Mouse (Mus musculus) intestine, embryonic 15.5 days (tissue): ENCODE results near the gene Kat2b. TPM values are rescaled to one million over a fixed set of nuclear protein-coding genes. Genes with fewer than 3 reads are reported as not detected.
"Not testable (repeated sequence)": the region's sequence is repeated elsewhere in the genome, so short reads cannot be mapped to it uniquely, and the experiment has no call there.

Experiments
- ATAC-seq: fragments of 200-750 bp; cut with Nextera tagmentation; 2 replicates; pipeline ENCODE4 v1.8.0; 2017; ENCODE audit warnings: moderate TSS enrichment, moderate library complexity
- H3K27ac ChIP-seq: fragments of 300-500 bp; sonication (generic); 2 replicates; pipeline ENCODE4 v1.5.1; 2015; ENCODE audit warnings: mild to moderate bottlenecking, inconsistent platforms
- H3K27me3 ChIP-seq: fragments of 300-500 bp; sonication (generic); replicated peaks from 2 replicates; pipeline ENCODE4 v1.6.1; 2015; ENCODE audit warnings: inconsistent platforms
- H3K36me3 ChIP-seq: fragments of 300-500 bp; sonication (generic); 2 replicates; pipeline ENCODE4 v1.6.1; 2015; ENCODE audit warnings: inconsistent platforms
- H3K4me1 ChIP-seq: fragments of 300-500 bp; sonication (generic); replicated peaks from 2 replicates; pipeline ENCODE4 v1.6.1; 2015; ENCODE audit warnings: inconsistent platforms
- H3K4me2 ChIP-seq: fragments of 300-500 bp; sonication (generic); replicated peaks from 2 replicates; pipeline ENCODE4 v1.6.1; 2015; ENCODE audit warnings: mild to moderate bottlenecking, inconsistent platforms
- H3K4me3 ChIP-seq: fragments of 300-500 bp; sonication (generic); replicated peaks from 2 replicates; pipeline ENCODE4 v1.5.1; 2015; ENCODE audit warnings: inconsistent platforms
- H3K9ac ChIP-seq: fragments of 300-500 bp; sonication (generic); 2 replicates; pipeline ENCODE4 v1.6.1; 2015; ENCODE audit warnings: inconsistent platforms
- H3K9me3 ChIP-seq: fragments of 300-500 bp; sonication (generic); 2 replicates; pipeline ENCODE4 v1.6.1; 2016; ENCODE audit warnings: inconsistent platforms
- WGBS: fragments of 180-500 bp; shearing (Covaris S2); methylation state at CpG from one replicate; pipeline ENCODE4 v1.1.7; 2015; 5-methylcytosine and 5-hydroxymethylcytosine counted together
- polyA plus RNA-seq: library from polyadenylated mRNA; unstranded; fragments of >200 nt; fragmentation: Nextera tagmentation; extraction: Ambion mirVana; gene quantifications from 2 replicates; pipeline ENCODE4 v1.2.1, GENCODE M21; 2015

Gene Kat2b
- 3.7 and 4.3 TPM in 2 replicates for polyA plus RNA-seq

- Histone ChIP-seq H3K9me3 (no peaks in the 10 kb centered on the region), H3K36me3 (no peaks in the 10 kb centered on the region), H3K27ac (peak within 1 kb of the TSS; percentile 97), H3K27me3 (no peaks in the 10 kb centered on the region), H3K4me3 (peak within 1 kb of the TSS; percentile 84), H3K9ac (peak within 1 kb of the TSS; percentile 87), H3K4me2 (peak within 1 kb of the TSS; percentile 86), H3K4me1 (peaks cover 13% of the 10 kb centered on the region)
- no peak for ATAC-seq
- WGBS, result 2% methylated on average over 20 of the region's 20 CpGs
Measured at GRCm38 (mm10) chr17:53566161-53566918, at the start of gene Kat2b. Gene Kat2b (plus strand): TSS chr17:53566861.

GRCm38 (mm10) chr17:53519364-53519763, 47.3 kb upstream of the Kat2b start:
- Histone ChIP-seq H3K27me3 (no peaks in the 10 kb centered on the region), H3K4me1 (no peaks in the 10 kb centered on the region), H3K36me3 (peaks cover 4% of the 10 kb centered on the region; the same call in 1 of the 2 replicates), H3K27ac (no peak overlapping the region), H3K4me3 (no peak overlapping the region), H3K9me3 (no peaks in the 10 kb centered on the region), H3K4me2 (no peak overlapping the region), H3K9ac (no peak overlapping the region)
- ATAC-seq, result no peak

- H3K4me1 ChIP-seq, result no peaks in the 10 kb centered on the region
- ATAC-seq, result no peak
- no peak overlapping the region for H3K4me2 ChIP-seq
- peaks cover 4% of the 10 kb centered on the region; the same call in 1 of the 2 replicates for H3K36me3 ChIP-seq
- no peaks in the 10 kb centered on the region for H3K27me3 ChIP-seq
- no peak overlapping the region for H3K27ac ChIP-seq
- no peak overlapping the region for H3K9ac ChIP-seq
- H3K9me3 ChIP-seq, result no peaks in the 10 kb centered on the region
- no peak overlapping the region for H3K4me3 ChIP-seq
Measured at GRCm38 (mm10) chr17:53520509-53520908, 46.2 kb upstream of the Kat2b start.

- Histone ChIP-seq H3K4me3 (no peak overlapping the region), H3K9me3 (no peaks in the 10 kb centered on the region), H3K9ac (no peak overlapping the region), H3K4me2 (no peak overlapping the region), H3K27me3 (no peaks in the 10 kb centered on the region), H3K36me3 (no peaks in the 10 kb centered on the region), H3K4me1 (no peaks in the 10 kb centered on the region), H3K27ac (no peak overlapping the region)
- WGBS, result 65% methylated on average over 2 of the region's 2 CpGs
- no peak for ATAC-seq
Measured at GRCm38 (mm10) chr17:53528034-53528433, 38.6 kb upstream of the Kat2b start.

GRCm38 (mm10) chr17:53531160-53531559, 35.5 kb upstream of the Kat2b start:
- H3K9ac ChIP-seq, result no peak overlapping the region
- no peaks in the 10 kb centered on the region for H3K36me3 ChIP-seq
- H3K4me3 ChIP-seq, result no peak overlapping the region
- H3K4me2 ChIP-seq, result no peak overlapping the region
- no peak for ATAC-seq
- no peaks in the 10 kb centered on the region for H3K9me3 ChIP-seq
- no peak overlapping the region for H3K27ac ChIP-seq
- no peaks in the 10 kb centered on the region for H3K4me1 ChIP-seq
- H3K27me3 ChIP-seq, result no peaks in the 10 kb centered on the region
- 59% methylated on average over 2 of the region's 2 CpGs for WGBS

- Histone ChIP-seq H3K9ac (no peak overlapping the region), H3K9me3 (no peaks in the 10 kb centered on the region), H3K27ac (no peak overlapping the region), H3K4me2 (no peak overlapping the region), H3K4me3 (no peak overlapping the region), H3K27me3 (no peaks in the 10 kb centered on the region), H3K36me3 (no peaks in the 10 kb centered on the region), H3K4me1 (no peaks in the 10 kb centered on the region)
- 41% methylated on average over 2 of the region's 2 CpGs for WGBS
- no peak for ATAC-seq
Measured at GRCm38 (mm10) chr17:53532425-53532824, 34.2 kb upstream of the Kat2b start.

GRCm38 (mm10) chr17:53539351-53539750, 27.3 kb upstream of the Kat2b start, which contains the start of gene Pp2d1:
Gene Pp2d1 (minus strand): TSS chr17:53539451.
- not testable (repeated sequence) for H3K36me3 ChIP-seq, H3K27ac ChIP-seq, H3K4me1 ChIP-seq, H3K4me3 ChIP-seq, ATAC-seq, H3K9ac ChIP-seq, H3K27me3 ChIP-seq, H3K9me3 ChIP-seq, H3K4me2 ChIP-seq
- 68% methylated on average over 2 of the region's 2 CpGs for WGBS

DNA sequence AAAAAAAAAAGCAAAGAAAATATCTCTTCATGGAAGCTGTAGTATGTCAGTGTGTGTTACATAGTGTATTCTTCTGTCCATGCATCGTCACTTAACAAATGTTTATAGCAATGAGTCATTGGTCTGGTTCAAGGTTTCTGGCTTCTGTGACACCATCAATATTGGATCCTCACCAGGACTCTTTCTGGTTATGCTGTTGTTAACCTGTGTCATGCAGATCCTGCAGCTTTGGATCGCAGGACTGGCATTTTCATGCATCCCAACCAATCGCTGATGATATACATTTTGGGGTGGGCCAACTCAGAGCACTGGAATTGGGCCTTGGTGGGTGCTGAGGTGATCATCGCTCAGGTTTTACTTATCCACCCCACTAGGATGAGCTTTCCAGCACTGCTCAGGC, 24.1 kb upstream of the Kat2b start:
- no peaks in the 10 kb centered on the region for H3K36me3 ChIP-seq
- H3K27ac ChIP-seq, result no peak overlapping the region
- no peaks in the 10 kb centered on the region for H3K9me3 ChIP-seq
- no peaks in the 10 kb centered on the region for H3K4me1 ChIP-seq
- 90% methylated on average over 4 of the region's 4 CpGs for WGBS
- no peak overlapping the region for H3K4me3 ChIP-seq
- no peak for ATAC-seq
- H3K4me2 ChIP-seq, result no peak overlapping the region
- H3K27me3 ChIP-seq, result no peaks in the 10 kb centered on the region
- no peak overlapping the region for H3K9ac ChIP-seq

GRCm38 (mm10) chr17:53543591-53544324, 22.9 kb upstream of the Kat2b start:
- H3K9ac ChIP-seq, result no peak overlapping the region
- no peaks in the 10 kb centered on the region for H3K27me3 ChIP-seq
- WGBS, result 55% methylated on average over 9 of the region's 9 CpGs
- no peak overlapping the region for H3K4me3 ChIP-seq
- peak; percentile 62 for ATAC-seq
- no peaks in the 10 kb centered on the region for H3K9me3 ChIP-seq
- no peak overlapping the region; the same call in 1 of the 2 replicates for H3K4me2 ChIP-seq
- no peak overlapping the region for H3K27ac ChIP-seq
- no peaks in the 10 kb centered on the region for H3K4me1 ChIP-seq
- H3K36me3 ChIP-seq, result no peaks in the 10 kb centered on the region

- H3K9me3 ChIP-seq, result no peaks in the 10 kb centered on the region
- no peak overlapping the region for H3K27ac ChIP-seq
- 75% methylated on average over 8 of the region's 8 CpGs for WGBS
- no peaks in the 10 kb centered on the region for H3K4me1 ChIP-seq
- no peak for ATAC-seq
- no peaks in the 10 kb centered on the region for H3K27me3 ChIP-seq
- H3K36me3 ChIP-seq, result no peaks in the 10 kb centered on the region
- H3K9ac ChIP-seq, result no peak overlapping the region
- H3K4me3 ChIP-seq, result no peak overlapping the region
- no peak overlapping the region for H3K4me2 ChIP-seq
Measured at GRCm38 (mm10) chr17:53551306-53552299, 15.1 kb upstream of the Kat2b start.

DNA sequence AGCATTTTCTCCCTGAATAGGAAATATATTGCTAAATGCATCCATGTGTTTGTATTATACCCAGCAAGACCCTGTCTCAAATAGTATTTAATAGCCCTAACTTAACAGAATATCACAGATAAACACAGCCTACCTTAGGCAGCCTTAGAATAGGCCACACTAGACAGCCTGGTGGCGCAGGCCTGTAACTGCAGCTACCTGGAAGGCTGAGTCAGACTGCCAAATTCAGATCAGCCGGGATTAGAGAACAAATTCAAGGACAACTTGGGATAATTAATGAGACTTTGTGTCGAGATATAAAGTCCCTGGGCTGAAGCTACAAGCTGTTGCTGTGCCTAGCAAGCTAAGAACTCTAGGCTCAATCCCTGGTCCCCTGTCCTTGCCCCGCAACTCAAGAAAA, 12.6 kb upstream of the Kat2b start:
- H3K4me2 ChIP-seq, result no peak overlapping the region
- H3K27me3 ChIP-seq, result no peaks in the 10 kb centered on the region
- H3K4me3 ChIP-seq, result no peak overlapping the region
- no peak for ATAC-seq
- no peak overlapping the region for H3K9ac ChIP-seq
- WGBS, result 71% methylated on average over 4 of the region's 4 CpGs
- H3K9me3 ChIP-seq, result no peaks in the 10 kb centered on the region
- no peak overlapping the region for H3K27ac ChIP-seq
- H3K4me1 ChIP-seq, result no peaks in the 10 kb centered on the region
- no peaks in the 10 kb centered on the region for H3K36me3 ChIP-seq

DNA sequence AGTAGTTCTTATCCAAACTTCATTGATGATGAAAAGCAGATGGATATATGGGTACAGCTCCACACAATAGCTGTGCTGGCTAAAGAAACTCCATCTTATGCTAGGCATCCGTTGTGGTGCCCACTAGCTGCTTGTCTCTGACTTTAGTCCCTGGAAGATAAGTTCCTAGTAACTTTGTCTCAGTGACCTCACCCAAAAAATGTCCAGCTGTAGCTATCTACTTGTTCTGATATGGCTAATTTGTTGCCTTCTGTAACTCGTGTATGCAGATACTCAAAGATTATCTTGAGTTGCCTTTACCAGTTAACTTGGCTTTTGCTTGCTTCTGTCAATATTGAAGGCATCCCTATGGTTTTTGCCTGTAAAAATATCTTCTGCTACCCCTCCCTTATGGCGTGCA, 11.8 kb upstream of the Kat2b start:
- H3K4me3 ChIP-seq, result no peak overlapping the region
- no peaks in the 10 kb centered on the region for H3K9me3 ChIP-seq
- no peak overlapping the region for H3K9ac ChIP-seq
- no peak for ATAC-seq
- 70% methylated on average over 3 of the region's 3 CpGs for WGBS
- no peaks in the 10 kb centered on the region for H3K27me3 ChIP-seq
- no peaks in the 10 kb centered on the region for H3K36me3 ChIP-seq
- no peaks in the 10 kb centered on the region for H3K4me1 ChIP-seq
- no peak overlapping the region for H3K27ac ChIP-seq
- H3K4me2 ChIP-seq, result no peak overlapping the region
